Mouse (Mus musculus) neural tube, embryonic 13.5 days (tissue): Measurements from ENCODE around the gene Tcp11l2. TPM values are rescaled to one million over a fixed set of nuclear protein-coding genes. Genes with fewer than 3 reads are reported as not detected.
A peak's percentile ranks its signal among the peaks of the same experiment; 100 is the strongest.

Experiments
- ATAC-seq: fragments of 200-750 bp; cut with Nextera tagmentation; 2 replicates; pipeline ENCODE4 v1.8.0; 2017; ENCODE audit warnings: low read depth, mild to moderate bottlenecking, moderate TSS enrichment, moderate library complexity
- H3K27ac ChIP-seq: fragments of 300-500 bp; sonication (generic); replicated peaks from 2 replicates; pipeline ENCODE4 v1.5.1; 2015; ENCODE audit warnings: moderate library complexity, mild to moderate bottlenecking, inconsistent platforms
- H3K27me3 ChIP-seq: fragments of 300-500 bp; sonication (generic); 2 replicates; pipeline ENCODE4 v1.6.1; 2015; ENCODE audit warnings: mild to moderate bottlenecking, inconsistent platforms
- H3K36me3 ChIP-seq: fragments of 300-500 bp; sonication (generic); 2 replicates; pipeline ENCODE4 v1.6.1; 2015; ENCODE audit warnings: mild to moderate bottlenecking, inconsistent platforms
- H3K4me1 ChIP-seq: fragments of 300-500 bp; sonication (generic); replicated peaks from 2 replicates; pipeline ENCODE4 v1.6.1; 2015; ENCODE audit warnings: inconsistent platforms
- H3K4me2 ChIP-seq: fragments of 300-500 bp; sonication (generic); 2 replicates; pipeline ENCODE4 v1.6.1; 2015; ENCODE audit warnings: inconsistent platforms, mild to moderate bottlenecking, moderate library complexity
- H3K4me3 ChIP-seq: fragments of 300-500 bp; sonication (generic); 2 replicates; pipeline ENCODE4 v1.5.1; 2015; ENCODE audit warnings: mild to moderate bottlenecking, inconsistent platforms
- H3K9ac ChIP-seq: fragments of 300-500 bp; sonication (generic); 2 replicates; pipeline ENCODE4 v1.6.1; 2015; ENCODE audit warnings: moderate library complexity, mild to moderate bottlenecking, inconsistent platforms
- H3K9me3 ChIP-seq: fragments of 300-500 bp; sonication (generic); 2 replicates; pipeline ENCODE4 v1.6.1; 2016; ENCODE audit warnings: inconsistent platforms
- WGBS: fragments of 180-500 bp; shearing (Covaris S2); methylation state at CpG from one replicate; pipeline ENCODE4 v1.1.7; 2015; 5-methylcytosine and 5-hydroxymethylcytosine counted together
- polyA plus RNA-seq: library from polyadenylated mRNA; unstranded; fragments of >200 nt; fragmentation: Nextera tagmentation; extraction: Ambion mirVana; gene quantifications from 2 replicates; pipeline ENCODE4 v1.2.1, GENCODE M21; 2015

Gene Tcp11l2
- polyA plus RNA-seq, 1 experiment from 2014 or later: 30.2 TPM

GRCm38 (mm10) chr10:84647264-84647663, 70.8 kb downstream of the Tcp11l2 start:
- Histone ChIP-seq H3K9me3 (no peaks in the 10 kb centered on the region), H3K4me3 (no peak overlapping the region), H3K27me3 (no peaks in the 10 kb centered on the region), H3K36me3 (peaks cover 31% of the 10 kb centered on the region), H3K4me2 (no peak overlapping the region), H3K9ac (no peak overlapping the region), H3K27ac (no peak overlapping the region), H3K4me1 (peaks cover 13% of the 10 kb centered on the region)
- ATAC-seq: no peak
- 94% methylated on average over 5 of the region's 5 CpGs for WGBS

- Histone ChIP-seq H3K9me3 (no peaks in the 10 kb centered on the region), H3K4me3 (no peak overlapping the region), H3K36me3 (peaks cover 39% of the 10 kb centered on the region), H3K9ac (no peak overlapping the region), H3K27ac (no peak overlapping the region), H3K4me2 (no peak overlapping the region), H3K4me1 (peaks cover 5% of the 10 kb centered on the region), H3K27me3 (no peaks in the 10 kb centered on the region)
- WGBS: 81% methylated on average over 4 of the region's 4 CpGs
- ATAC-seq: no peak
Measured at GRCm38 (mm10) chr10:84648911-84649310, 72.5 kb downstream of the Tcp11l2 start.

GRCm38 (mm10) chr10:84654029-84654428, 77.6 kb downstream of the Tcp11l2 start:
- peaks cover 18% of the 10 kb centered on the region for H3K36me3 ChIP-seq
- no peak overlapping the region for H3K27ac ChIP-seq
- no peaks in the 10 kb centered on the region for H3K27me3 ChIP-seq
- H3K9me3 ChIP-seq: no peaks in the 10 kb centered on the region
- peaks cover 18% of the 10 kb centered on the region for H3K4me1 ChIP-seq
- no peak for ATAC-seq
- no peak overlapping the region for H3K9ac ChIP-seq
- WGBS: 75% methylated on average over 4 of the region's 4 CpGs
- no peak overlapping the region for H3K4me3 ChIP-seq
- H3K4me2 ChIP-seq: no peak overlapping the region

GRCm38 (mm10) chr10:84654731-84655130, 78.3 kb downstream of the Tcp11l2 start:
- Histone ChIP-seq H3K4me3 (no peak overlapping the region), H3K27me3 (no peaks in the 10 kb centered on the region), H3K9me3 (no peaks in the 10 kb centered on the region), H3K4me1 (peaks cover 22% of the 10 kb centered on the region), H3K27ac (no peak overlapping the region), H3K9ac (no peak overlapping the region), H3K36me3 (peaks cover 16% of the 10 kb centered on the region), H3K4me2 (no peak overlapping the region)
- WGBS: 91% methylated on average over 4 of the region's 4 CpGs
- no peak for ATAC-seq

- WGBS: 88% methylated on average over 4 of the region's 4 CpGs
Measured at GRCm38 (mm10) chr10:84656618-84657017, 80.2 kb downstream of the Tcp11l2 start.

GRCm38 (mm10) chr10:84657437-84658087, 81.1 kb downstream of the Tcp11l2 start:
- H3K27me3 ChIP-seq: no peaks in the 10 kb centered on the region
- ATAC-seq: no peak
- no peaks in the 10 kb centered on the region for H3K9me3 ChIP-seq
- H3K27ac ChIP-seq: peak overlapping the region; percentile 74
- no peak overlapping the region for H3K4me2 ChIP-seq
- 46% methylated on average over 6 of the region's 6 CpGs for WGBS
- H3K4me3 ChIP-seq: no peak overlapping the region
- H3K9ac ChIP-seq: no peak overlapping the region
- peaks cover 22% of the 10 kb centered on the region for H3K4me1 ChIP-seq
- peaks cover 27% of the 10 kb centered on the region for H3K36me3 ChIP-seq

More at GRCm38 (mm10) chr10:84656618-84657017, 80.2 kb downstream of the Tcp11l2 start:
- ATAC-seq: no peak
- Histone ChIP-seq H3K36me3 (peaks cover 24% of the 10 kb centered on the region), H3K4me2 (no peak overlapping the region), H3K27ac (no peak overlapping the region), H3K9ac (no peak overlapping the region), H3K27me3 (no peaks in the 10 kb centered on the region), H3K9me3 (no peaks in the 10 kb centered on the region), H3K4me1 (peaks cover 22% of the 10 kb centered on the region), H3K4me3 (no peak overlapping the region)

- H3K36me3 ChIP-seq: peaks cover 20% of the 10 kb centered on the region
- no peak overlapping the region for H3K4me3 ChIP-seq
- no peak overlapping the region for H3K4me2 ChIP-seq
- ATAC-seq: no peak
- H3K4me1 ChIP-seq: peaks cover 22% of the 10 kb centered on the region
- no peak overlapping the region for H3K9ac ChIP-seq
- no peaks in the 10 kb centered on the region for H3K27me3 ChIP-seq
- WGBS: 47% methylated on average over 18 of the region's 18 CpGs
- H3K27ac ChIP-seq: peak overlapping the region; percentile 74
- H3K9me3 ChIP-seq: no peaks in the 10 kb centered on the region
Measured at GRCm38 (mm10) chr10:84658088-84658848, 81.8 kb downstream of the Tcp11l2 start.

- no peak for ATAC-seq
- Histone ChIP-seq H3K9ac (no peak overlapping the region), H3K4me2 (no peak overlapping the region), H3K4me3 (no peak overlapping the region), H3K4me1 (peaks cover 22% of the 10 kb centered on the region), H3K9me3 (no peaks in the 10 kb centered on the region), H3K27ac (no peak overlapping the region), H3K27me3 (no peaks in the 10 kb centered on the region), H3K36me3 (peaks cover 25% of the 10 kb centered on the region)
- 90% methylated on average over 3 of the region's 3 CpGs for WGBS
Measured at GRCm38 (mm10) chr10:84659281-84659680, 82.9 kb downstream of the Tcp11l2 start.

GRCm38 (mm10) chr10:84662138-84662537, 85.7 kb downstream of the Tcp11l2 start:
- Histone ChIP-seq H3K4me2 (no peak overlapping the region), H3K36me3 (peaks cover 25% of the 10 kb centered on the region), H3K4me1 (peaks cover 21% of the 10 kb centered on the region), H3K27ac (no peak overlapping the region), H3K4me3 (no peak overlapping the region), H3K27me3 (no peaks in the 10 kb centered on the region), H3K9me3 (no peaks in the 10 kb centered on the region), H3K9ac (no peak overlapping the region)
- WGBS: 97% methylated on average over 6 of the region's 6 CpGs
- no peak for ATAC-seq

Other genes starting within 250 kb of the Tcp11l2 start
- 5.4 and 5.7 TPM in 2 replicates for gene Nuak1, start 136.0 kb upstream of the Tcp11l2 start, polyA plus RNA-seq
- gene Ckap4, start 42.6 kb upstream of the Tcp11l2 start, polyA plus RNA-seq: 64.0 and 65.9 TPM in 2 replicates
- 15.7 and 16.2 TPM in 2 replicates for gene Polr3b, start 45.7 kb downstream of the Tcp11l2 start, polyA plus RNA-seq
- 21.8 and 22.7 TPM in 2 replicates for gene Rfx4, start 179.4 kb downstream of the Tcp11l2 start, polyA plus RNA-seq